Mouse (Mus musculus) testis, adult 2 months (tissue): ENCODE measurements around the gene Timm13. TPM values are rescaled to one million over a fixed set of nuclear protein-coding genes. Genes with fewer than 3 reads are reported as not detected.

Experiments used
- H3K27ac ChIP-seq: fragments of 200-500 bp; 2 replicates; pipeline ENCODE4 v1.5.1; 2012; ENCODE audit warnings: low read depth, low read length; ENCODE audit not compliant: control insufficient read depth, insufficient read depth
- H3K27me3 ChIP-seq: fragments of 200-500 bp; 2 replicates; pipeline ENCODE4 v1.6.1; 2012; ENCODE audit warnings: mild to moderate bottlenecking, low read length, moderate library complexity; ENCODE audit not compliant: control insufficient read depth, insufficient read depth
- H3K36me3 ChIP-seq: fragments of 200-500 bp; 2 replicates; pipeline ENCODE4 v1.6.1; 2012; ENCODE audit warnings: mild to moderate bottlenecking, low read length; ENCODE audit not compliant: control insufficient read depth, insufficient read depth
- H3K4me1 ChIP-seq: fragments of 200-500 bp; 2 replicates; pipeline ENCODE4 v1.6.1; 2012; ENCODE audit warnings: low read length; ENCODE audit not compliant: control insufficient read depth, insufficient read depth
- H3K4me3 ChIP-seq: fragments of 200-500 bp; 2 replicates; pipeline ENCODE4 v1.5.1; 2012; ENCODE audit warnings: low read depth, mild to moderate bottlenecking, low read length, moderate library complexity, mixed read lengths; ENCODE audit not compliant: control insufficient read depth
- CTCF ChIP-seq: fragments of 200-500 bp; IDR thresholded peaks from 2 replicates; pipeline ENCODE4 v1.5.1; 2012; ENCODE audit warnings: low read depth, mild to moderate bottlenecking, inconsistent platforms, low read length, moderate library complexity; ENCODE audit not compliant: control insufficient read depth, insufficient read depth, insufficient replicate concordance
- POLR2A ChIP-seq: fragments of 200-500 bp; IDR thresholded peaks from 2 replicates; pipeline ENCODE4 v1.6.1; 2012; ENCODE audit warnings: low read depth, mild to moderate bottlenecking, inconsistent platforms, low read length, moderate library complexity; ENCODE audit not compliant: control insufficient read depth
- polyA plus RNA-seq: library from polyadenylated mRNA; depleted of rRNA; stranded (reverse); fragments of >200 nt; gene quantifications from 2 replicates; pipeline ENCODE4 v1.2.3, GENCODE M21; 2012; rRNA removed

The Timm13 gene
- polyA plus RNA-seq, result 76.7 and 104 TPM in 2 replicates

DNA sequence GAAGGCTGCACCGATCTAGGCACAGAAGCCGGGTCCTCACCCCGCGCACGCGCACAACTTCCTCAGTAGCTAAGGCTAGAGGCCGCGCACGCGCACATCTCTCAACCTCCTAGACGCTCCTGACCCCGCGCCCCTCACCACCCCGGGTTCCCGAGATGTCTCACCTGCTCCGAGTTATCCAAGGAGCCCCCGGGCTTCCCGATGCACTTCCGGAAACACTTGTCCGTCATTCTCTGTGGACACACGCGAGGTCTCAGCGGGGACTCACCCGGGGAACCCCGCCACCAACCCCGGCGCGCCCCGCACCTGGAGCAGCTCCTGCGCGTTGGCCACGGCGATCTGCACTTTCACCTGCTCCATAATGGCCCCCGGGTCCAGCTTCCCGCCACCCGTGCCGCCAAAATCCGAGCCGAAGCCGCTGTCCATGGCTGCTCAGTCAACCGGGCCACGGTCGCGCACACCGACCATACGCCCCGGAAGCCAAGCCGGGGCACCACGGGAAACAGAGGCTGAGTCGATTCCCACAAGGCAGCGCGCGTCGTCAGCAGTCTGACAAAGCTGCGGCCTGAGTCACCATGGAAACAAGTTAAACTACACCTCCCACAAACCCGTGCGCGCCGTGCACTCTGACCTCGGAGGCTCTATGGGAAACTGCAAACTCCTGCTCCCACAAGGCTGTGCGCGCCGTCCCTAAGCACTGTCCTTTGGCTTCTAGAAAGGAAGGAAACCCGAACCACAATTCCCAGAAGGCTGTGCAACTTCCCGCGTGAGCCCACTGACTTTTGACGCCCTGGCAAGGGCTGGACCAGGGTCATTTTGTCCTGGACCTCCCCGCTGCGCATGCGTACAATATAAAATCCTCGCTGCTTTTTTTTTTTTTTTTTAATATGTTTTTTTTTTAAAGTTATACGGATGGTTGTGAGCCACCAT is at the start of gene Timm13:
Gene Timm13, minus strand, starts transcription at position 652 of the 930 bp plus-strand sequence.
- Histone ChIP-seq H3K4me1 (peaks cover 34% of the 10 kb centered on the region), H3K36me3 (no peaks in the 10 kb centered on the region), H3K27me3 (no peaks in the 10 kb centered on the region), H3K4me3 (peak within 1 kb of the TSS; percentile 82), H3K27ac (peak within 1 kb of the TSS; percentile 52)
- TF ChIP-seq CTCF (no peak), POLR2A (peak; percentile 82; the same call in 1 of the 2 replicates)

GRCm38 (mm10) chr10:80950314-80950713 is 49.5 kb upstream of the Timm13 start:
- TF ChIP-seq CTCF (no peak), POLR2A (no peak)
- no peak overlapping the region for H3K4me3 ChIP-seq

GRCm38 (mm10) chr10:80949081-80949480 is 48.3 kb upstream of the Timm13 start:
- Histone ChIP-seq H3K27me3 (no peaks in the 10 kb centered on the region), H3K4me1 (peaks cover 24% of the 10 kb centered on the region), H3K36me3 (no peaks in the 10 kb centered on the region), H3K4me3 (no peak overlapping the region), H3K27ac (peak overlapping the region; percentile 81)
- TF ChIP-seq CTCF, result no peak
- TF ChIP-seq POLR2A, result no peak

More at GRCm38 (mm10) chr10:80950314-80950713, 49.5 kb upstream of the Timm13 start:
- Histone ChIP-seq H3K27ac (no peak overlapping the region; the same call in 1 of the 2 replicates), H3K4me1 (peaks cover 24% of the 10 kb centered on the region), H3K27me3 (no peaks in the 10 kb centered on the region), H3K36me3 (no peaks in the 10 kb centered on the region)

DNA sequence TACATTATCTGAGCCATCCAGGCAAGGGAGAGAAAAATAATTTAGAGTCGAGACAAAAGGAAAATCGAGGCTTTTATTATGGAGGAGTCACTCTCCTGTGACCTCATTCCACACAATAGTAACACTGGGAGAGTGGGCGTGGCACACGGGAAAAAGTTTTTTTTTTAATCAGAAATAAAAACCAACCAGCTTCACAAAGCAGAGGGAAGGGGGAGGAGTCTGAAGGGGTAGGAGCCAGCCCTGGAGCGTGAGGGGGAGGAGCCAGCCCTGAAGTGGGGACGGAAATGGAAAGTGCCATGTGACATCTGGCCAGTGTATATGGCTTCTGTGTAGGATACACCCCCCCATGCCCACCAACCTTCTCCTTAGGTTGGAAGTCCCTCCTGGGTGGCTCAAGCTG is 47.8 kb upstream of the Timm13 start:
- no peaks in the 10 kb centered on the region for H3K36me3 ChIP-seq
- no peaks in the 10 kb centered on the region for H3K27me3 ChIP-seq
- no peak overlapping the region for H3K4me3 ChIP-seq
- H3K27ac ChIP-seq, result peak overlapping the region; percentile 25
- H3K4me1 ChIP-seq, result peaks cover 24% of the 10 kb centered on the region
- TF ChIP-seq POLR2A, result no peak
- no peak for TF ChIP-seq CTCF

DNA sequence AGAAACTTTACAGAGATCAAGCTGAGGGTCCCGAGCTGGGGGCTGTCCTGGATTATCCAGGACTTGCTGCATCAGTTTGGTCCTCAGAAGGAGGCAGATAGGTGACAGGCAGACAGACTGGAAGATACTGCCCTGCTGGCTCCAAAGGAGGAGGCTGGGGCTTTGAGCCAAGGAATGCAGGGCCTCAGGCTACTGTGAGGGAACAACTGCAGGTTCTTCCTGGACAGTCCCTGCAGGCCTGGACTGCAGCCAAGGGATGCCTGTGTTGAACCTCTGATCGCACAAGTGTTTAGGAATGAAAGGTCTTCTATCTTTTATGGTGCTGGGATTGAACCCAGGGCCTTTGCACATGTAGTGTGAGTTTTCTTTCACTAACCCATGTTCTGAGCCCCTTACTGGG is 47.0 kb upstream of the Timm13 start:
- Histone ChIP-seq H3K27ac (no peak overlapping the region), H3K27me3 (no peaks in the 10 kb centered on the region), H3K4me3 (no peak overlapping the region), H3K36me3 (no peaks in the 10 kb centered on the region), H3K4me1 (peaks cover 21% of the 10 kb centered on the region)
- TF ChIP-seq POLR2A (no peak), CTCF (no peak)

DNA sequence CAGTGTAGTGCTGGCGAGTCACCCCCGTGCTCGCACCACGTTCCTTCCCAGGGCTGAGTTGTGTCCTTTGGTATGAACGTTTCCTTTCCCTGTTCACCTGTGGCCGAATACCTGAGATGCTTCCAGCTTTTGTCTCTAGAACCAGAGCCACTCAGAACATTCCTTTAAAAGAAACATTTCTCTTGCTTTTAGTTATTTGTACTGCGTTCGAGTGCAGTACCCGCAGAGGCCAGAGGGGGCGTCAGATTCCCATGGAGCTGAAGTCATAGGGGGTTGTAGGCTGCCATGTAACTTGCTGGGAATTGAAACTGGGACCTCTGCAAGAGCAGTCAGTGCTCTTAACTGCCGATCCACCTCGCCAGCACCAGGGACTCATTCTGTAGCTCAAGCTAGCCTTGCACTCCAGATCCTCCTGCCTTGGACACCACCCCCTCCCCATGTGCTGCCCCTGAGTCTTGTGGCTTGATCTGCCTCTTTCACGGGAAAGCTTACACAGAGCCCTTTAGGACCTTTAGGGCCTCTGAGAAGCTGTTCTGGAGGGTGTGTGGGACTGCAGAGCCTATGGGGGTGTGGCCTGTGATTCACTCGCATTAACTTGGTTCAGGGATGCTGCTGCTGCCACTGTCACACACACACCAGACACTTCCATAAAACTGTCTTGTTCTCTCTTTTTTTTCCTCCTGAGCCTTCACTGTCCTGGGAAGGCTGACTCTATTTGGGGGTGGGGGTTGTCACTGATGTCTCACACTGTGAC is 46.1 kb upstream of the Timm13 start:
- Histone ChIP-seq H3K27ac (no peak overlapping the region), H3K4me3 (no peak overlapping the region), H3K4me1 (peaks cover 14% of the 10 kb centered on the region), H3K27me3 (no peaks in the 10 kb centered on the region), H3K36me3 (no peaks in the 10 kb centered on the region)
- TF ChIP-seq POLR2A, result no peak
- TF ChIP-seq CTCF, result peak; percentile 69; the same call in 1 of the 2 replicates

DNA sequence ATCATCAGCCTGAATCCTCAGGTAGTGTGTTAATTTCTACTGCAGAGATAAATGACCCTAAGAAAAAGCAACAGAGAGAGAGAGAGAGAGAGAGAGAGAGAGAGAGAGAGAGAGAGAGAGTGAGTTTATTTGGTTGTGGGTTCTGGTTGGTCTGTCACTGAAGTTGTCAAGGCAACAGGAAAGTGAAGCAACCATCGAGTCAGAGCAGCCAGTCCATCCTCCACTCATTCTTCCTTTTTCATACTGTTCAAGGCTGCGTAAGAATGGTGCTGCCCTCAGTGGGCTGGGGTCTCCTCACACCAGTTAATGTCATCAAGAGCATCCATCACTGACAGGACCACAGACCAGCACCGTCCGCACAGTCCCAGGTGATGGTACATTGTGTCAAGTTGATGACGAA is 43.5 kb upstream of the Timm13 start:
- no peak for TF ChIP-seq POLR2A
- TF ChIP-seq CTCF, result no peak
- no peaks in the 10 kb centered on the region for H3K36me3 ChIP-seq
- H3K27me3 ChIP-seq, result no peaks in the 10 kb centered on the region
- H3K27ac ChIP-seq, result no peak overlapping the region
- peaks cover 18% of the 10 kb centered on the region for H3K4me1 ChIP-seq
- H3K4me3 ChIP-seq, result no peak overlapping the region
